Mouse (Mus musculus) small intestine, adult 2 months (tissue): ENCODE measurements around the gene Slc35e3.

Experiments used
- CTCF ChIP-seq: fragments of 200-500 bp; IDR thresholded peaks from 2 replicates; pipeline ENCODE4 v1.5.1; 2012; ENCODE audit warnings: low read depth, mild to moderate bottlenecking, control low read depth, inconsistent platforms, low read length, moderate library complexity, mixed read lengths; ENCODE audit not compliant: insufficient replicate concordance, insufficient read length; ENCODE audit errors: extremely low read depth
- POLR2A ChIP-seq: fragments of 200-500 bp; IDR thresholded peaks from 2 replicates; pipeline ENCODE4 v1.6.1; 2012; ENCODE audit warnings: low read depth, mild to moderate bottlenecking, control low read depth, inconsistent platforms, low read length, moderate library complexity

GRCm38 (mm10) chr10:117725671-117726070 is 20.5 kb downstream of the Slc35e3 start:
- TF ChIP-seq CTCF, result no peak
- no peak for TF ChIP-seq POLR2A
